Mouse (Mus musculus) hindbrain, embryonic 11.5 days (tissue): ENCODE data around the gene Ubxn10. TPM values are rescaled to one million over a fixed set of nuclear protein-coding genes. Genes with fewer than 3 reads are reported as not detected.

Experiments
- ATAC-seq: fragments of 200-750 bp; cut with Nextera tagmentation; 2 replicates; pipeline ENCODE4 v1.8.0; 2017; ENCODE audit warnings: mild to moderate bottlenecking, moderate TSS enrichment, moderate library complexity; ENCODE audit not compliant: low FRiP score
- DNase-seq: peaks from one replicate; pipeline ENCODE4 v3.0.0-alpha.2; 2015; ENCODE audit warnings: low spot score
- H3K27ac ChIP-seq: fragments of 300-500 bp; sonication (generic); 2 replicates; pipeline ENCODE4 v1.5.1; 2014; ENCODE audit warnings: mild to moderate bottlenecking, low read depth, low read length
- H3K27me3 ChIP-seq: fragments of 300-500 bp; sonication (generic); 2 replicates; pipeline ENCODE4 v1.6.1; 2014; ENCODE audit warnings: mild to moderate bottlenecking, low read length, moderate library complexity, mixed read lengths; ENCODE audit not compliant: control insufficient read depth, insufficient read depth
- H3K36me3 ChIP-seq: fragments of 300-500 bp; sonication (generic); 2 replicates; pipeline ENCODE4 v1.6.1; 2014; ENCODE audit warnings: mild to moderate bottlenecking, low read length, moderate library complexity, mixed read lengths; ENCODE audit not compliant: control insufficient read depth, insufficient read depth
- H3K4me1 ChIP-seq: fragments of 300-500 bp; sonication (generic); replicated peaks from 2 replicates; pipeline ENCODE4 v1.6.1; 2014; ENCODE audit warnings: low read length, mixed read lengths; ENCODE audit not compliant: control insufficient read depth, insufficient read depth
- H3K4me2 ChIP-seq: fragments of 300-500 bp; sonication (generic); replicated peaks from 2 replicates; pipeline ENCODE4 v1.6.1; 2014; ENCODE audit warnings: mild to moderate bottlenecking, low read depth, low read length
- H3K4me3 ChIP-seq: fragments of 300-500 bp; sonication (generic); 2 replicates; pipeline ENCODE4 v1.5.1; 2014; ENCODE audit warnings: low read depth, low read length
- H3K9ac ChIP-seq: fragments of 300-500 bp; sonication (generic); 2 replicates; pipeline ENCODE4 v1.6.1; 2014; ENCODE audit warnings: low read depth, low read length
- H3K9me3 ChIP-seq: fragments of 300-500 bp; sonication (generic); 2 replicates; pipeline ENCODE4 v1.6.1; 2016; ENCODE audit warnings: low read length; ENCODE audit not compliant: control insufficient read depth
- WGBS: fragments of 180-500 bp; shearing (Covaris S2); extraction: QIAGEN DNeasy Blood & Tissue Kit; methylation state at CpG from one replicate; pipeline ENCODE4 v1.1.7; 2014; 5-methylcytosine and 5-hydroxymethylcytosine counted together
- polyA plus RNA-seq: library from polyadenylated mRNA; unstranded; fragments of >200 nt; fragmentation: Nextera tagmentation; extraction: Ambion mirVana; gene quantifications from 2 replicates; pipeline ENCODE4 v1.2.1, GENCODE M21; 2014

Gene Ubxn10
- polyA plus RNA-seq, 1 experiment from 2014 or later = 2.8 TPM

GRCm38 (mm10) chr4:138702031-138702430 is 34.9 kb downstream of the Ubxn10 start:
- no peaks in the 10 kb centered on the region for H3K9me3 ChIP-seq
- no peaks in the 10 kb centered on the region; the same call in 1 of the 2 replicates for H3K4me1 ChIP-seq
- no peak for ATAC-seq

GRCm38 (mm10) chr4:138701111-138701510 is 35.9 kb downstream of the Ubxn10 start:
- no peak overlapping the region for H3K27ac ChIP-seq
- no peaks in the 10 kb centered on the region for H3K9me3 ChIP-seq
- H3K9ac ChIP-seq = no peak overlapping the region
- no peaks in the 10 kb centered on the region for H3K36me3 ChIP-seq
- DNase-seq (no peak), ATAC-seq (no peak)
- H3K4me2 ChIP-seq = no peak overlapping the region
- H3K4me3 ChIP-seq = no peak overlapping the region
- WGBS = 65% methylated on average over 8 of the region's 8 CpGs
- H3K4me1 ChIP-seq = no peaks in the 10 kb centered on the region; the same call in 1 of the 2 replicates
- no peaks in the 10 kb centered on the region for H3K27me3 ChIP-seq

More at GRCm38 (mm10) chr4:138702031-138702430, 34.9 kb downstream of the Ubxn10 start:
- no peak for DNase-seq
- Histone ChIP-seq H3K4me3 (no peak overlapping the region), H3K4me2 (no peak overlapping the region), H3K27ac (no peak overlapping the region), H3K27me3 (no peaks in the 10 kb centered on the region), H3K9ac (no peak overlapping the region), H3K36me3 (no peaks in the 10 kb centered on the region)
- 85% methylated on average over 2 of the region's 2 CpGs for WGBS

GRCm38 (mm10) chr4:138700184-138700982 is 36.6 kb downstream of the Ubxn10 start:
- no peaks in the 10 kb centered on the region for H3K36me3 ChIP-seq
- no peaks in the 10 kb centered on the region; the same call in 1 of the 2 replicates for H3K4me1 ChIP-seq
- no peak overlapping the region for H3K4me3 ChIP-seq
- WGBS = 28% methylated on average over 15 of the region's 15 CpGs
- ATAC-seq (no peak), DNase-seq (peak; percentile 80)
- H3K9me3 ChIP-seq = no peaks in the 10 kb centered on the region
- no peak overlapping the region for H3K27ac ChIP-seq
- H3K27me3 ChIP-seq = no peaks in the 10 kb centered on the region
- no peak overlapping the region for H3K4me2 ChIP-seq
- no peak overlapping the region for H3K9ac ChIP-seq

GRCm38 (mm10) chr4:138698296-138698695 is 38.7 kb downstream of the Ubxn10 start:
- Histone ChIP-seq H3K36me3 (no peaks in the 10 kb centered on the region), H3K9ac (no peak overlapping the region), H3K4me3 (no peak overlapping the region), H3K27me3 (no peaks in the 10 kb centered on the region; the same call in 1 of the 2 replicates), H3K9me3 (no peaks in the 10 kb centered on the region), H3K27ac (no peak overlapping the region), H3K4me2 (no peak overlapping the region), H3K4me1 (peaks cover 4% of the 10 kb centered on the region)
- no peak for ATAC-seq
- DNase-seq = no peak
- 65% methylated on average over 2 of the region's 2 CpGs for WGBS

GRCm38 (mm10) chr4:138697166-138697860 is 39.7 kb downstream of the Ubxn10 start:
- 0 out of 2 replicates have a peak, but pooled peaks have one; percentile 51 for ATAC-seq
- Histone ChIP-seq H3K9ac (no peak overlapping the region), H3K4me2 (no peak overlapping the region), H3K9me3 (no peaks in the 10 kb centered on the region), H3K27ac (no peak overlapping the region), H3K36me3 (no peaks in the 10 kb centered on the region), H3K27me3 (no peaks in the 10 kb centered on the region; the same call in 1 of the 2 replicates), H3K4me3 (no peak overlapping the region), H3K4me1 (peaks cover 7% of the 10 kb centered on the region)
- 40% methylated on average over 10 of the region's 10 CpGs for WGBS
- no peak for DNase-seq

- Histone ChIP-seq H3K9ac (no peak overlapping the region), H3K4me3 (no peak overlapping the region), H3K36me3 (no peaks in the 10 kb centered on the region), H3K27ac (no peak overlapping the region), H3K4me1 (peaks cover 7% of the 10 kb centered on the region), H3K4me2 (no peak overlapping the region), H3K9me3 (no peaks in the 10 kb centered on the region), H3K27me3 (no peaks in the 10 kb centered on the region; the same call in 1 of the 2 replicates)
- ATAC-seq (peak; percentile 46; the same call in 1 of the 2 replicates), DNase-seq (peak; percentile 63)
- WGBS = 16% methylated on average over 7 of the region's 7 CpGs
Measured at GRCm38 (mm10) chr4:138696720-138697119, 40.2 kb downstream of the Ubxn10 start.

GRCm38 (mm10) chr4:138693043-138693692 is 43.8 kb downstream of the Ubxn10 start:
- peak; percentile 50 for ATAC-seq
- peaks cover 25% of the 10 kb centered on the region for H3K4me1 ChIP-seq

GRCm38 (mm10) chr4:138691443-138692181 is 45.4 kb downstream of the Ubxn10 start:
- H3K4me2 ChIP-seq = no peak overlapping the region
- no peak overlapping the region for H3K27ac ChIP-seq
- H3K4me1 ChIP-seq = peaks cover 25% of the 10 kb centered on the region
- H3K9me3 ChIP-seq = no peaks in the 10 kb centered on the region
- ATAC-seq (no peak), DNase-seq (peak; percentile 30)
- peaks cover 7% of the 10 kb centered on the region for H3K27me3 ChIP-seq
- WGBS = 7% methylated on average over 19 of the region's 19 CpGs
- no peak overlapping the region for H3K4me3 ChIP-seq
- peak overlapping the region; percentile 27; the same call in 1 of the 2 replicates for H3K9ac ChIP-seq
- H3K36me3 ChIP-seq = no peaks in the 10 kb centered on the region

More at GRCm38 (mm10) chr4:138693043-138693692, 43.8 kb downstream of the Ubxn10 start:
- Histone ChIP-seq H3K27ac (peak overlapping the region; percentile 68), H3K27me3 (peaks cover 7% of the 10 kb centered on the region), H3K9me3 (no peaks in the 10 kb centered on the region), H3K4me2 (no peak overlapping the region; the same call in 1 of the 2 replicates), H3K9ac (no peak overlapping the region), H3K36me3 (no peaks in the 10 kb centered on the region), H3K4me3 (no peak overlapping the region)
- DNase-seq = peak; percentile 63
- WGBS = 27% methylated on average over 12 of the region's 12 CpGs
